Mouse (Mus musculus) embryonic stem cell, embryonic (primary cell): Measurements from ENCODE around the gene Slamf7.
"Not testable (repeated sequence)": the region's sequence is repeated elsewhere in the genome, so short reads cannot be mapped to it uniquely, and the experiment has no call there.

Experiments
- CTCF ChIA-PET, 4 experiments: fragments of 300-600 bp in 2 of 4; fragments of 350-600 bp in 2 of 4; sonication (Branson Sonifier 250); formaldehyde crosslinking; loops; one replicate each; lab custom pipeline; 2022; ENCODE audit warnings: inconsistent platforms in 2 of 4; lab: Charles Lee
- POLR2A ChIA-PET, 4 experiments: fragments of 300-600 bp in 2 of 4; fragments of 350-600 bp in 2 of 4; sonication (Branson Sonifier 250); formaldehyde crosslinking; loops; one replicate each; lab custom pipeline; 2022; ENCODE audit warnings: antibody characterized with exemption in 4 of 4, inconsistent platforms in 1 of 4; lab: Charles Lee

Slamf7 gene

DNA sequence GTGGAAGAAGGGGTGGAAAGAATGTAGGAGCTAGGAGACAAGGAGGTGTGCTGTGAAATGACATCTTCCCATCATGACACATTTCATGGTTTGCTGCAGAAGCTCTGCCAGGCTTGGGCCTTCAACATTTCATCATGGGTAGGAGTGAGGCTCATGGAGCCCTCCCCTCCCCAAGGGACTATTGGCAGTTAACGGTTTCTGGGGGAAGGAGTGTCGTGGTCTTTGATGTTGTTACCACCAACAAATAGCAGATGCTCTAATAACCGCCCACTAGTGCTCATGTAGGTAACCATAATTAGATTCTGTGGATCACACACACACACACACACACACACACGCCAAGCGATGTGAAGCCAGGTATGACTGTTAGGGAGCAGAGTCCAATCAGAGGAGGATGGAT lies at the start of gene Slamf7:
Gene Slamf7 (minus strand): TSS at position 302 of the 400 bp plus-strand sequence.
- ChIA-PET POLR2A (no interaction called here), CTCF (no interaction called here)

- ChIA-PET POLR2A (interaction anchor here in 1 of 4 experiments (0.7 to 1.2 kb wide), 2 partner anchors 17 to 264 kb away, joined by 3 read pairs; no protein-coding TSS in a partner anchor), CTCF (interaction anchor here (0.5 to 2.3 kb wide), 25 partner anchors 14 to 595 kb away, joined by 3 to 28 read pairs (median 4); partner anchors contain the start of genes Alyref2 (in 1 of the 4), Cd48 (in 1 of the 4) and Itln1 (in 1 of the 4))
Observed at GRCm38 (mm10) chr1:171698983-171699382, 46.1 kb upstream of the Slamf7 start.

DNA sequence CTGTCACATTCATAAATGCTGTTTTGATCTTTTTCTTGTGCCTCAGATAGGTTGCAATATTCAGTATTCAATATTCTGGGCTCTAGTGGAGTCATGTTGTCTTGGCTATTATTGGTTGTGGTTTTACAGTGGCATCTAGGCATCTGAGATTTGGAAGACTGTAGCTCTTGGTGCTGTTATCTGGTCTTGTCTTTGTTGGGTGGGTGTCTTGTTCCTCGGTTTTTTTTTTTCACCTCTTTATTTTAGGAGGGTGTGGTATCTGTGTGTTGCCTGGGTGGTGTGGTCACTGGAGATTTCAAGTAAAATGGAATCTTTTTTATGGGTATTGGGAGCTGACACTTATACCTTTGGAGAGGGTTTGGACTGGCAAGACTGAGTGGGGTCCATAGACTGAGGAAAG lies 41.1 kb upstream of the Slamf7 start:
- POLR2A ChIA-PET = no interaction called here

DNA sequence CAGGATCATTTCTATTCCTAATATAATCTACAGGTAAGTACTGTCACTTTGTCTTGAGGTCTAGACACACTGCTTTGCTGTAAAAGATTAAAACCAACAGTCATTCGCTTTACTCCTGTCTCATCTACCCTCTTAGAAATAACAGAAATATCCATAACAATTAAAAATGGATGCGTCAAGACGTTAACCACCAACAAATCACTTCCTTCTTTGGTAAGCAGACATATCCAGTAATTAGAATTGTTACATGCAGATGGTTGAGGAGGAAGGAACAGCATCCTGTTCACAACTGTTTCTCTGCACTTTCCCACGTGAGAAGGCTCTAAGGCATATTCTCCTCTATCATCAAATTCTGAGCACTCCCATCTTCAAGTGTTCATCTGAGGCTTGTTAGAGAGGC lies 34.5 kb upstream of the Slamf7 start:
- POLR2A ChIA-PET = no interaction called here
- CTCF ChIA-PET = interaction anchor here in 1 of 4 experiments (1.5 kb wide), 1 partner anchor 77 kb away, joined by 3 read pairs; no protein-coding TSS in a partner anchor

More for the DNA sequence above, 41.1 kb upstream of the Slamf7 start:
- CTCF ChIA-PET = no interaction called here

DNA sequence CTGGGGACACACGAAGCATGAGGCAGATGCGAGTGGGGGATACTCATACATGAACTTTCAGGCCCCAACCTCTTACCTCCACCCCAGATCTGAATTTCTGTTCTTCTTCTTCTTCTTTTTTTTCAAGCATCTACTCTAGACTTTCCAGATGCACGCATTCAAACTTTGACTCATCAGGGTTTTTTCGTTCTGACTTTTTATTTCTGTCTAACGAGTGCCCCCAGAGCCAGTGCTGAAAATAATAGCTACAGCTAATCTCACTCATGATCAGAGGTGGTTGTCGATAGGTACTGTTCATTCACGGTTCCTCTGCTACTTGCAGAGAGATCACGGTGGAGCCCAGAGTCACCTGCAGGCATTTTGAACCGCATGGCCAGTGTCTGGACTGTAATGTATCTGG lies 32.1 kb upstream of the Slamf7 start:
- POLR2A ChIA-PET = no interaction called here
- CTCF ChIA-PET = interaction anchor here in 1 of 4 experiments (1.2 kb wide), 1 partner anchor 14 kb away, joined by 3 read pairs; no protein-coding TSS in a partner anchor

- POLR2A ChIA-PET = interaction anchor here in 2 of 4 experiments (0.6 to 0.8 kb wide), 3 partner anchors 16 to 317 kb away, joined by 3 to 4 read pairs (median 3); no protein-coding TSS in a partner anchor
- CTCF ChIA-PET = interaction anchor here in 1 of 4 experiments (0.8 kb wide), 1 partner anchor 17 kb away, joined by 3 read pairs; no protein-coding TSS in a partner anchor
Observed at GRCm38 (mm10) chr1:171681531-171682299, 28.9 kb upstream of the Slamf7 start, which contains the start of gene Cd48. TSS of gene Cd48 (plus strand) at chr1:171682009.

DNA sequence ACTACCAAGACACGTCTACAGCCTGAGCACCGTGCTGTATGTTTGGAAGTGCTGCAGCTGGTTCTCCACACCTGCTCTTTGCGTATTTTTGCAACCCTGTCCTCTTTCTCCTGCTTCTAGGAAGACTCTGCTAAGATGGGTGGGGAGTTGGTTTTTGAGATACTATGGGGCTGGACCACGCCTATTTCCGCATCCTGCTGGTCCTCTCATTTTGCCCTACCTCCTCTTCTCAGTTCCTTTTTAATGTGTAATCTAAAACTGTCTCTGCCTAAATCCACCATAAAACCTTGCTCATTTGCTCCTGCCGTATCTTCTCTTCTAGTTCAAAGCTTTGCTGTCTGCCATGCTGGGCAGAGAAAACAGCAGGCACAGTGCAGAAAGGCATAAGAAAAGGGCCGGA lies 28.2 kb upstream of the Slamf7 start:
- POLR2A ChIA-PET = no interaction called here
- CTCF ChIA-PET = no interaction called here

- ChIA-PET CTCF (no interaction called here), POLR2A (no interaction called here)
Observed at GRCm38 (mm10) chr1:171677721-171678120, 24.9 kb upstream of the Slamf7 start.

GRCm38 (mm10) chr1:171674467-171674866 lies 21.6 kb upstream of the Slamf7 start:
- ChIA-PET CTCF (no interaction called here), POLR2A (interaction anchor here in 1 of 4 experiments (0.8 kb wide), 1 partner anchor 64 kb away, joined by 4 read pairs; no protein-coding TSS in a partner anchor)

DNA sequence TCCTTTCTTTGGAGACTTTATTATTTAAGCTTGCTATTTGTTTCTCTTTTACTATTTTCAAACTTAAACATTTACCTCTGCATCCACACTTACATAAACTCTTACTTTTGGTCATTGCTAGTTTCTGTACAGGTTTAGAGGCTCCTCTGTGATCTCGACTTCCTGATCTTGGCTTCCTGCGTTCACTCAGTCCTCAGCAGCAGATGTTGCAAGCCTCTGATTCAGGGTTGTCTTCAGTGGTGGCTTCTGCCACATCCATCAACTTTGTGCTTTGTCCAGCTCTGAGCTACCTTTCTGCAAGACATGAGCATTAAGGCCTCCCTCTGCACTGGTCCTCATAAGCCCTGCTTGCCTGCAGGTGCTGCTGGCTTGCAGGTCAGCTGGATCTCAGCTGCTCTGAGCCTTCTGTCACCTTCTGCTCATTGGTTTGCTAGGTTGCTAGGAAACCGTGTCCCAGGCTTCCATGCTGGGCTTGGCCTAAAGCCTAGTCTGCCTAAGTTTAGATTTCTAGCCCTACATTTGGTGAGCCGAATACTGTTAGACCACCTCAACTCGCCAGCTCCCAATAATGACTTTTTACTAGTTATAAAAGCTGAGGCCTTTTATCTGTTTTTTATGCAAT lies 20.1 kb upstream of the Slamf7 start:
- ChIA-PET POLR2A (no interaction called here), CTCF (interaction anchor here in 1 of 4 experiments (1.5 kb wide), 1 partner anchor 26 kb away, joined by 8 read pairs; no protein-coding TSS in a partner anchor)

DNA sequence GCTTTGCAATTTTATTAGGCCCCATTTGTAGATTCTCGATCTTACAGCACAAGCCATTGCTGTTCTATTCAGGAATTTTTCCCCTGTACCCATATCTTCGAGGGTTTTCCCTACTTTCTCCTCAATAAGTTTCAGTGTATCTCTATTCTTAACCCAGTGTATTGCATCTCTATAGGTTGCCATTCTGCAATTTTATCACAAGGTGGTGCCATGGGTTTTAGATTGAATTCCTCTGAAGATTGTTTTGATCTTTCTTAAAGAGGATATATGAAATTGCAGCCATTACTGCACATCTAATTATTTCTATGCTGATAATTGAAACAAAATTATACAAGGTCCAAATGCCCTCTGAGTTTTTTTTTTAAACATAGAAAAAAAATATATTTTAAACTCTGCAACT lies 19.6 kb upstream of the Slamf7 start:
- CTCF ChIA-PET = interaction anchor here in 1 of 4 experiments (1.5 kb wide), 1 partner anchor 26 kb away, joined by 8 read pairs; no protein-coding TSS in a partner anchor
- POLR2A ChIA-PET = not testable (repeated sequence)

DNA sequence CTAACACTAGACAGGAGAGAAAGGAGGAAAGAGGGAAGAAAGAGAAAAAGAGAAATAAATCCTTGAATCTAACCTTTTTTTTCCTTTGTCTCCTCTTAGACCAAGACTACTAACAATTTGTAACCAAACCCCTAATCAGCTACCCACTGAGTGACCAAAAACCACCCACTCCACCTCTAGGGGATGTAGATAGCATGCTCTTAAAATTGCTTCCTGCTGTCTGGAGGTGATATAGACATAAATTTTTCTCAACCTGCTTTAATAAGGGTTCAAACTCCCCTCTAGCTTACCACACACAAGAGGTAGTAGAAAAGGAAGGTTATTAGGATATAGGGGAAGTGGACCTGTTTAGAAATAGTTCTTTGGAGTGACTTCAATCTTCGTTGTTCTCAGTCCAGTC lies 14.3 kb upstream of the Slamf7 start:
- CTCF ChIA-PET = no interaction called here
- POLR2A ChIA-PET = no interaction called here

DNA sequence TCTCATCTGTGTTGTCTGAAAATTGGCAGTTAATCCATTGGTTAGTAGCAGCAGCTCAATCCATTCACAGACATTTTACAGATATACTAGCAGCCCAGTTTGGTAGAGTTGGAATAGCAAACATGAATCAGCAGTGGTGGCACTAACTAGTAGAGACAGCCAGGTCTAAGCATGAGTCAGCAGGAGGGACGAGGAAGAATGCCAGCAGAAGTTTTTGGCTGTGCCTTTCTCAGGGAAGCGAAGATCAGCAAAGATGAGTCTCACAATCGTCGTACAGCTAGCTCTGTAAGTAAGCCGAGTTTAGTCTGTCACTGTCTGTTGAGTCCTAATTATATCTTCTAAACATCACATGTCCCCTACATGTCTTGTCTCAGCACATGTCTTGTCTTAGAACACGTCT lies 13.5 kb upstream of the Slamf7 start:
- ChIA-PET POLR2A (no interaction called here), CTCF (interaction anchor here in 1 of 4 experiments (0.9 kb wide), 1 partner anchor 102 kb away, joined by 3 read pairs; no protein-coding TSS in a partner anchor)

DNA sequence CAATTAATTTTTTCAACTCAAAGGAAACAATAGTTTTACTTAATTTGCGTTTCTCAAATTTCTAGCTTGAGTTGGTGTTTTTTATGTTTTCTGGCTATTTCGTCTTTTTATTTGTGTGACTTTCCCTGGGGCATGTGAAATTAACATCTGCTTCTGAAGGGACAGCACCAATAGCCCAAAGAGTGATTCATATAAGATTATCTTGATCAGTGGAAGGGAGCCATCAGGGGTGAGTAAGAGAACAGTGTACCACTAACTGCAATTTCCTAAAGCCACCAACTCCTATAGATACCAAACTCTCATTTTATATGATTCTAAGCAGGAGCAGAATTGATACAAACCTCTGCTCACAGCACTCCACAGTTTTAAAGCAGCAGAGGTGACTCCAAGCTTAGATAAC lies 10.9 kb upstream of the Slamf7 start:
- CTCF ChIA-PET = no interaction called here
- POLR2A ChIA-PET = no interaction called here

DNA sequence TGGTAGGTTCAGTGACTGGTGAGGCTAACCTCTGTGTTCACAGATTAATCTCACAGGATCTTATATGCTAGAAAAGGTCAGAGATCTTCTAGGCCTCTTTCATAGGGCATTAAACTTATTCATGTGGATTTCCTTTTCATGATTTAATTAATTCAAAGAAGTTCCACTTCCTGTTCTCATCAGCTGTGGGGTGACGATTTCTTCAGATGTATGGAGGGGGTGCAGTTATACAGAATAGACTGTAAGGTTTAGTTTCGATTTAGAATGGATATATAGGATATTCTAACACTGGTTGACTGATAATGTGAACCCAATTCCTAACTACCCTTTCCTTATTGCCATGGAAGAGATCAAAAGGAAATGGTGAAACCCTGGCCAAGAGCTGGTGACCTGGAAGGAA lies 8.6 kb upstream of the Slamf7 start:
- CTCF ChIA-PET = interaction anchor here in 2 of 4 experiments (0.6 to 0.9 kb wide), 2 partner anchors 37 to 51 kb away, joined by 3 to 7 read pairs; no protein-coding TSS in a partner anchor
- POLR2A ChIA-PET = no interaction called here

GRCm38 (mm10) chr1:171660423-171660822 lies 7.6 kb upstream of the Slamf7 start:
- ChIA-PET CTCF (interaction anchor here in 1 of 4 experiments (0.7 kb wide), 1 partner anchor 1444 kb away, joined by 4 read pairs; no protein-coding TSS in a partner anchor), POLR2A (no interaction called here)

DNA sequence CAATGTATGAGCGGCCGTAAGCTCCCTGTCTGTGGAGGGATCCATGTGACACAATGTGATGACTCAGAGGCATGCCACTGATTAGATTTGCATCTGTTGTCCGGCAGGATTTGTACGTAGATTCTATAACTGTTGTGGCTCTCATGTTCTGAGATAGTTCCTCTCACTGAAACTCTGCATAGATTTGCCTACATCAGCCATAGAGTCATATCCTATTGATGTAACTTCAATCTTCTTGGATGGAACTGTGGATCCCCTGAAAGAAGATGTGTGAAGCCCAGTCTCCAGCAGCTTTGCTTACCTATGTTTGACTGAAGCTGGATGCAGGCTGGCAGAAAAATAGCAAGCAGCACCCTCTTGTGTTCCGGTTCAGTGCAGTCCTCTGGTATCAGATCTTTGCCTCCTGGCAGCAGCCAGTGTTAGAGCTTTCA lies 5.7 kb upstream of the Slamf7 start:
- POLR2A ChIA-PET = interaction anchor here in 1 of 4 experiments (0.7 to 1.0 kb wide), 2 partner anchors 218 to 325 kb away, joined by 3 to 5 read pairs; no protein-coding TSS in a partner anchor
- CTCF ChIA-PET = no interaction called here

DNA sequence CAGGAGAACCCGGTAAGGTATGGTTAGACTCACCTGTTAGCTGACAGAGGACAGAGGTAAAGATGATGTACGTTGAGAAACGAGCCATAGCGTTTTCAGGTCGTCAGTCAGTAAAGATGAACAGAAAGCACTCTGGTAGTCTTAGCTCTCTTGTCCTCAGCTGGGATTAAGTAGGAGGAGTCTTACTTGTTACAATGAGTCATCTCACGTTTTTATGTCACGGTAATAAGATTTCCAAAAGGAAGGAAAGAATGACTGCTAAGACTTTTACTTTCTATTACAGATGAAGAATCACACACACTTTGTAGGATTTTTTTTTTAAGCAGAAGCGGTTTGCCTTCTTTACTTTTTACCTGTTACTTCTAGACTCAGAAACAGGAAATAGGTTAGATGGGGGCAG lies 4.0 kb downstream of the Slamf7 start:
- CTCF ChIA-PET = interaction anchor here in 1 of 4 experiments (0.7 kb wide), 1 partner anchor 57 kb away, joined by 10 read pairs; no protein-coding TSS in a partner anchor
- POLR2A ChIA-PET = interaction anchor here in 2 of 4 experiments (0.5 to 0.7 kb wide), 2 partner anchors 31 to 804 kb away, joined by 3 read pairs; no protein-coding TSS in a partner anchor

GRCm38 (mm10) chr1:171647716-171648115 lies 5.1 kb downstream of the Slamf7 start:
- ChIA-PET CTCF (interaction anchor here in 1 of 4 experiments (0.6 kb wide), 1 partner anchor 696 kb away, joined by 4 read pairs; no protein-coding TSS in a partner anchor), POLR2A (no interaction called here)
